Mouse (Mus musculus) MEL (cell line): ENCODE data around the gene Dctn1.

ENCODE experiments used
- BHLHE40 ChIP-seq: IDR thresholded peaks from 2 replicates; pipeline ENCODE4 v1.6.1; 2012; ENCODE audit warnings: low read depth, mild to moderate bottlenecking, inconsistent platforms, low read length, improper control_type of control experiment, borderline replicate concordance
- CTCF ChIP-seq, 3 experiments: IDR thresholded peaks in 2 of 3; conservative IDR thresholded peaks in 1 of 3; 2 replicates each; pipeline ENCODE4 v1.5.1; 2011 to 2012; ENCODE audit warnings: low read length in 3 of 3, low read depth in 2 of 3, mild to moderate bottlenecking in 2 of 3, improper control_type of control experiment in 1 of 3, inconsistent platforms in 1 of 3, mixed read lengths in 1 of 3, moderate library complexity in 1 of 3; ENCODE audit not compliant: control insufficient read depth in 1 of 3, insufficient read depth in 1 of 3, poor library complexity in 1 of 3, severe bottlenecking in 1 of 3
- GATA1 ChIP-seq: IDR thresholded peaks from 2 replicates; pipeline ENCODE4 v1.6.1; 2011; ENCODE audit warnings: low read depth, low read length, improper control_type of control experiment
- MXI1 ChIP-seq: IDR thresholded peaks from 2 replicates; pipeline ENCODE4 v1.6.1; 2011; ENCODE audit warnings: mild to moderate bottlenecking, low read depth, low read length, improper control_type of control experiment
- POLR2A ChIP-seq, 2 experiments: IDR thresholded peaks; 2 replicates each; pipeline ENCODE4 v1.6.1; 2011 to 2012; ENCODE audit warnings: low read length in 2 of 2, mild to moderate bottlenecking in 2 of 2, control low read depth in 1 of 2, improper control_type of control experiment in 1 of 2, low read depth in 1 of 2, moderate library complexity in 1 of 2; ENCODE audit not compliant: control insufficient read depth in 1 of 2, insufficient read depth in 1 of 2, poor library complexity in 1 of 2
- POLR2AphosphoS2 ChIP-seq: IDR thresholded peaks from 2 replicates; pipeline ENCODE4 v1.6.1; 2011; ENCODE audit warnings: low read length, improper control_type of control experiment
- RCOR1 ChIP-seq: IDR thresholded peaks from 2 replicates; pipeline ENCODE4 v1.6.1; 2012; ENCODE audit warnings: low read depth, mild to moderate bottlenecking, inconsistent platforms, low read length, improper control_type of control experiment
- SIN3A ChIP-seq: IDR thresholded peaks from 2 replicates; pipeline ENCODE4 v1.6.1; 2012; ENCODE audit warnings: low read length, improper control_type of control experiment, inconsistent platforms
- SMC3 ChIP-seq: IDR thresholded peaks from 2 replicates; pipeline ENCODE4 v1.6.1; 2011; ENCODE audit warnings: low read depth, low read length, improper control_type of control experiment
- TBP ChIP-seq: IDR thresholded peaks from 2 replicates; pipeline ENCODE4 v1.8.0; 2011; ENCODE audit warnings: low read depth, low read length, improper control_type of control experiment
- UBTF ChIP-seq: IDR thresholded peaks from 2 replicates; pipeline ENCODE4 v1.6.1; 2012; ENCODE audit warnings: low read depth, mild to moderate bottlenecking, inconsistent platforms, low read length, improper control_type of control experiment, moderate library complexity, borderline replicate concordance; ENCODE audit not compliant: insufficient read depth
- USF1 ChIP-seq: IDR thresholded peaks from 2 replicates; pipeline ENCODE4 v1.6.1; 2014; ENCODE audit warnings: low read depth, mild to moderate bottlenecking, inconsistent platforms, low read length, improper control_type of control experiment, moderate library complexity
- ZC3H11A ChIP-seq: IDR thresholded peaks from 2 replicates; pipeline ENCODE4 v1.6.1; 2012; ENCODE audit warnings: low read depth, mild to moderate bottlenecking, inconsistent platforms, low read length, improper control_type of control experiment

GRCm38 (mm10) chr6:83134226-83134625 lies 31.5 kb upstream of the Dctn1 start:
- TF ChIP-seq CTCF (IDR thresholded peaks at IDR 0.05 in 2 of 3, conservative IDR thresholded peaks at IDR 0.05 in 1 of 3; ENCODE audit: control insufficient read depth in 1 of 3, insufficient read depth in 1 of 3, low read depth in 2 of 3, low read length in 3 of 3, poor library complexity in 1 of 3, severe bottlenecking in 1 of 3) (no peak), TBP (no peak), GATA1 (no peak), POLR2A (IDR thresholded peaks at IDR 0.05; ENCODE audit: control insufficient read depth in 1 of 2, insufficient read depth in 1 of 2, low read depth in 1 of 2, low read length in 2 of 2, poor library complexity in 1 of 2) (no peak), BHLHE40 (no peak), USF1 (no peak), SIN3A (no peak), POLR2AphosphoS2 (no peak), MXI1 (no peak), ZC3H11A (no peak), UBTF (no peak), RCOR1 (no peak), SMC3 (no peak)
